Mouse (Mus musculus): ENCODE measurements around the gene Olfr1034.

- TF ChIP-seq MYOD1 (IDR thresholded peaks at IDR 0.05; ENCODE audit: control insufficient read depth in 1 of 3, insufficient read length in 2 of 3, low read depth in 2 of 3) = no peak
- TF ChIP-seq POLR2A (IDR thresholded peaks at IDR 0.05; ENCODE audit: insufficient read length, low read depth) = no peak
- TF ChIP-seq CEBPB (IDR thresholded peaks at IDR 0.05; ENCODE audit: insufficient read depth, poor library complexity, severe bottlenecking) = no peak
Observed at GRCm38 (mm10) chr2:86045561-86045960, at the start of gene Olfr1034.

Measured in myocyte (in vitro differentiated cells).